Mouse (Mus musculus) cortical plate, adult 2 months (tissue): ENCODE measurements around the gene Dgke.

Source experiments
- CTCF ChIP-seq: fragments of 200-500 bp; IDR thresholded peaks from 2 replicates; pipeline ENCODE4 v1.5.1; 2011; ENCODE audit warnings: mild to moderate bottlenecking, control low read depth, low read length; ENCODE audit not compliant: insufficient read depth; ENCODE audit errors: extremely low read depth
- POLR2A ChIP-seq: fragments of 200-500 bp; IDR thresholded peaks from 2 replicates; pipeline ENCODE4 v1.6.1; 2011; ENCODE audit warnings: mild to moderate bottlenecking, low read length, control low read depth; ENCODE audit not compliant: insufficient read depth; ENCODE audit errors: extremely low read depth

DNA sequence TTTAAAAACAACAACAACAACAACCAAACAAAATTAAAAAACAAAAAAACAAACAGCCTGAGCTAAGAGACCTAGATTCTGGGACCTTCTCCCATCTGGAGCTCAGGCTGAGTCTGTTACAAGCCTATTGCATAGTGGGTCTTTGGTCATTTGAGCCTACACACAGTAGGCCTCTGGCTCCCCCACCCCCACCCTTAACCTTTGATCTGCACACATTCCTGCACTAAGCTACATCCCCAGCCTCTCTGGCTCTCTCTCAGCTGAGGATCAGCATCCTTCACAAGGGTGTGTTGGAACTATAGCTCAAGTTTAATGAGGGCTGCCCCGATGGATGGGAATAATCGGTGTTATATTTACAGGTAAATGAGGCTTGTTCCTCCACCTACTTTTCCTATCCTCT is 71.0 kb downstream of the Dgke start:
- TF ChIP-seq POLR2A (no peak), CTCF (no peak)
